Mouse (Mus musculus): Measurements from ENCODE around the gene Stk39.

DNA sequence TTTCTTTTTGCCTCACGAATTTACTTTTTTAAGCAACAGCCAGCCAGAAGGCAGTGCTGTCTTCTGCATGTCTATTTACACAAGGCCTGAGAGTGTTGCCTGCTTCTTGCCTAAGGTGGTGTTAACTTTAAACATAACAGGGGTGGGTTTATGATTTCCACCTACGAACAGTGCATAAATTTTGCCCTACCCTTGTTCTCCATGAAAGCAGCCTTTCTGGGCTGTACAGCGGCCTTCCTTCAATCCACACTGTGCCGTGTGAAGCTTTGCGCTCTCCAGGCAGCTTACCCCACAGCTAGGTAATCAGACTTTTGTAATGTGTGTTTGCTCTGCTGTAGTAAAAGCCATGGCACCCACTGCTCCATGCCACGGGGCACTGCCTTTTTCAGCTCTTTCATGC, 214.5 kb downstream of the Stk39 start:
- no peak for TF ChIP-seq CTCF (IDR thresholded peaks at IDR 0.05)
- no peak for TF ChIP-seq EP300 (IDR thresholded peaks at IDR 0.05)

All from lung, postnatal 0 days (tissue).